Mouse (Mus musculus): ENCODE measurements around the gene Gast. TPM values are rescaled to one million over a fixed set of nuclear protein-coding genes. Genes with fewer than 3 reads are reported as not detected.
"Not testable (repeated sequence)": the region's sequence is repeated elsewhere in the genome, so short reads cannot be mapped to it uniquely, and the experiment has no call there.

The Gast gene
- not detected for total RNA-seq (2021)
- long read RNA-seq, experiment 1: 0 reads
- long read RNA-seq, experiment 2: 0 reads

DNA sequence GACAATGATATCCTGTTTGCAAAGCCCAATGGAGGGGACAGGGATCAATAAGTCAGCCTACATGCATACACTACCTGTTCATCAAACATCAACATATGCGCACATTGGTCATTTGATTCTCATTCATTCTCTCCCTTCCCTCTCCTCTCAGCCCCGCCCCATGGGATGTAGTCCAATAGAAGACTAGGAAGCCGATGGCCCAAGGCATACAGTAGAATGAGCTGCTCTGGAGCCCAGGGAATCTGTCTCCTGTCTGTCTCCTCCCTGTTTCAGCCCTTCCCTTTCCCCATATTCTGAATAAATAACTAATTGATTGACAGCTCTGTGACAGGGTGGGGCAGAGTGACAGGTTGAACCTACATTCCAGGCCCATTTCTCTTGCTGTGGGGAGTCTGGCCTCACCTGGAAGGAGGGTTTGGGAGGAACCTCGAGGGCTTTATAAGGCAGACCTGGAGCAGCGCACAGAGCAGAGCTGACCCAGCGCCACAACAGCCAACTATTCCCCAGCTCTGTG lies at the start of gene Gast:
Gene Gast, plus strand, starts transcription at position 464 of the 514 bp plus-strand sequence.
- DNase-seq: no peak

- DNase-seq: no peak
Measured at GRCm38 (mm10) chr11:100284988-100285387, 49.2 kb upstream of the Gast start.

- peak; percentile 60 to 65 for DNase-seq
Measured at GRCm38 (mm10) chr11:100287024-100287423, 47.2 kb upstream of the Gast start.

- peak; percentile 47 to 49 for DNase-seq
Measured at GRCm38 (mm10) chr11:100288942-100289341, 45.3 kb upstream of the Gast start.

GRCm38 (mm10) chr11:100290235-100290634 lies 44.0 kb upstream of the Gast start:
- DNase-seq: peak in 1 of 2 experiments; percentile 33

GRCm38 (mm10) chr11:100292884-100293283 lies 41.3 kb upstream of the Gast start:
- DNase-seq: no peak

DNA sequence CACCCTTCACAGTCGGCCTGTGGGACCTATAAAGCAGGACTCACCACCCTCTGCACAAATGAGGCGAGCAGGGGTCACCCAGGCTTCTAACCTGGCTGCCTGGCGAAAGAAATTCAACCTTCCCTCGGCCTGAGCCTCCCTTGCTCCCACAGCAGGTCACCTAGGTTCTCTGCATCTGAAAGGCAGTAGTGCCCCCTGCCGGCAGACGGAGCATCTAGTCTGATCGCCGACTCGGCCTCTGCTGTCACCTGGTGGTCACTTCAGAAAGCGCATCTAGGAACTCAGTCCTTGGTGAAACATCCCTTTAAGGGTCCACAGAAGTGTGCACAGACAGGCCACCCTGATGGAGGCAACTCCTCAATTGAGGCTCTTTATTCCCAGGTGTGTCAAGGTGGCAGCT lies 38.9 kb upstream of the Gast start:
- peak; percentile 83 to 90 for DNase-seq

- no peak for DNase-seq
Measured at GRCm38 (mm10) chr11:100297801-100298200, 36.4 kb upstream of the Gast start.

GRCm38 (mm10) chr11:100298274-100299036 lies 35.8 kb upstream of the Gast start:
- peak; percentile 85 to 87 for DNase-seq

DNA sequence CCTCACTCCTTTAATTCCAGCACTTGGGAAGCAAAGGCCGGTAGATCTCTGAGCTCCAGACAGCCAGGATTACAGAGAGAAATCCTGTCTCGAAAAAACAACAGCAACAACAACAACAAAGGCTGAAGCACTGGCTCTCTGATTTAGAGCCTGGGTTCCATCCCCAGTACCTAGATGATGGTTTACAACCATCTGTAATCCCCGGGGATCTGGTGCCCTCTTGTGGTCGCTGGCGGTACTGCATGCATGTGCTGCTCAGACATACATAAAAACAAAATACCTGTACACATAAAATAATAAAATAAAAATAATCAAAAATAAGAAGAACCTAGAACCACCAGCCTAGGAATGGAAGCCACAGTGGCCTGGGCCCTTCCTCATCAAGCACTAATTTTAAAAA lies 33.9 kb upstream of the Gast start:
- DNase-seq: peak; percentile 63 to 72

DNA sequence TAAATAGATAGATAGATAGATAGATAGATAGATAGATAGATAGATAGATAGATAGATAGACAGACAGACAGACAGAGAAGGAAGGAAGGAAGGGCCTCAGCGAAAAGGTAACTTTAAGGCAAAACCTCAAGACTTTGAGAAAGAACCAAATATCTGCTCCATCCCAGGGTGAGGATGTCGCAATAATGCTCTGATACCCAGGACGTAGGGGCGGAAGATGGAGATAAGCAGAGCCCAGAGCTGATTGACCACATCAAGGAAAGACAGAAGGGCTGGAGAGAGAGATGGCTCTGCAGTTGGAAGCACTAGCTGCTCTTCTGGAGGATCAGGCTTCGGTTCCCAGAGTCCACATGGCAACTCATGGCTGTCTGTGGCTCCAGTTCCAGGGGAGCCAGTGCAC lies 32.9 kb upstream of the Gast start:
- DNase-seq: no peak

DNA sequence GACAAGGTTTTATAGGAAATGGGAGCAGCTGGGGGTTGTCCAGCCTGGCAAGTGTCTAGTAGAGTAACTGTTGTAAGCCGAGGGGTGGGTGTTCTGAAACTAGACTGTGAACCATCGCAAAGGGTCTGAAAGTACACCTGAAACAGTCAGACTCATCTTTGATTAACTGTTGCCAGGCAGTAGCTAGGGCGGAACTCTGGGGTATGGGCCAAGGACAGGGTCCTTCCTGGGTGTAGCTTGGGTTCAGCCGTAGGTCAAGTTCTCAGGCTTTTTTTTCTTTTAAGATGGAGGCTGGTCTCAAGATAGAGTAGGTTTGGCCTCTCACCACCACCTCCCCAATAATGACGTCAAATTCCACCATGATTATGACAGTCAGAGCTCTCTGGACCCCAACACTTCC lies 26.3 kb upstream of the Gast start:
- DNase-seq: no peak

DNA sequence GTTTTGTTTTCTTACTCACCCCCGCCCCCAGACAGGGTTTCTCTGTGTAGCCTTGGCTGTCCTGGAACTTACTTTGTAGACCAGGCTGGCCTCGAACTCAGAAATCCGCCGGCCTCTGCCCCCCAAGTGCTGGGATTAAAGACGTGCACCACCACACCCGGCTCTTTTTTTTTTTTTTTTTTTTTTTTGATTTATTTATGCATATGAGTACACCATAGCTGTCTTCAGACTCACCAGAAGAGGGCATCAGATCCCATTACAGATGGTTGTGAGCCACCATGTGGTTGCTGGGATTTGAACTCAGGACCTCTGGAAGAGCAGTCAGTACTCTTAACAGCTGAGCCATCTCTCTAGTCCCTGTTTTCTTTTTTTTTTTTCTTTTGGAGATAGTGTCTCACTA lies 25.5 kb upstream of the Gast start:
- not testable (repeated sequence) for DNase-seq

GRCm38 (mm10) chr11:100311656-100312055 lies 22.6 kb upstream of the Gast start:
- DNase-seq: no peak

- DNase-seq: no peak
Measured at GRCm38 (mm10) chr11:100312096-100312679, 22.0 kb upstream of the Gast start.

DNA sequence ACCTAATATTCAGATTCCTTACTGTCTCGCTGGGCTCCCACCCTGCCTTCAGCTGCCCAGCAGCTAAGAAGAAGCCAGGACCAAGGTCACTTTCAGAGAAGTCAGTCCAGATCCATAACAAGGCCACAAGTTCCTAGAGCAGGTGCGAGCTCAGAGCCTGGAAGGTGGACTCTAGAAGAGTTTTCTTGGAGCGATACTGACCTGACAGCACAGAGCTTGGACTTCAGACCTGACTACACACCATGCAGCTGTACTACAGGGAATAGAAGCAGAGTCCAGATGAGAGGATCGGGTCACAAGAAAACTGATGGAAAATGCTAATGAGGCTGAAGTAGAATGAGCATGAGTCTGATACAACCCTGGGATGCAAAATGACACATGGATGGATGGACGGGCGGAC lies 20.8 kb upstream of the Gast start:
- no peak for DNase-seq

DNA sequence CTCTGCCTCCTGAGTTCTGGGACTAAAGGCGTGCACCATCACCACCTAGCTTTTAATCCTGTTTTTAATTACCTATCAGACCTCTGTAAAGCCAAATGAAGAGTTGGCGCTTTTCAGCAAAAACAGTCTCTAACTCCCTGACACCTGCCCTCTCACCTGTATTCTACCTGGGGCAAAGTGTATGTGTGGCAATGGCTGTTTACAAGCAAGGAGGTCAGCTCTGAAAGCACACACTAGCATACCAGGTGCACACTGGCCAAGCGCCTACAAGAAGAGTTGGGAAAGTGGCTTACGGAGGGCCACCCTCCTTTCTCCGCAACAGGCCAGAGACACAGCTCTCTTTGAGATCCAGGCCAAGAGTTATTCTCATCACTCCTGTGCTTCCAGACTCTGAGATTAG lies 18.8 kb upstream of the Gast start:
- no peak for DNase-seq

- no peak for DNase-seq
Measured at GRCm38 (mm10) chr11:100317826-100318380, 16.3 kb upstream of the Gast start.

DNA sequence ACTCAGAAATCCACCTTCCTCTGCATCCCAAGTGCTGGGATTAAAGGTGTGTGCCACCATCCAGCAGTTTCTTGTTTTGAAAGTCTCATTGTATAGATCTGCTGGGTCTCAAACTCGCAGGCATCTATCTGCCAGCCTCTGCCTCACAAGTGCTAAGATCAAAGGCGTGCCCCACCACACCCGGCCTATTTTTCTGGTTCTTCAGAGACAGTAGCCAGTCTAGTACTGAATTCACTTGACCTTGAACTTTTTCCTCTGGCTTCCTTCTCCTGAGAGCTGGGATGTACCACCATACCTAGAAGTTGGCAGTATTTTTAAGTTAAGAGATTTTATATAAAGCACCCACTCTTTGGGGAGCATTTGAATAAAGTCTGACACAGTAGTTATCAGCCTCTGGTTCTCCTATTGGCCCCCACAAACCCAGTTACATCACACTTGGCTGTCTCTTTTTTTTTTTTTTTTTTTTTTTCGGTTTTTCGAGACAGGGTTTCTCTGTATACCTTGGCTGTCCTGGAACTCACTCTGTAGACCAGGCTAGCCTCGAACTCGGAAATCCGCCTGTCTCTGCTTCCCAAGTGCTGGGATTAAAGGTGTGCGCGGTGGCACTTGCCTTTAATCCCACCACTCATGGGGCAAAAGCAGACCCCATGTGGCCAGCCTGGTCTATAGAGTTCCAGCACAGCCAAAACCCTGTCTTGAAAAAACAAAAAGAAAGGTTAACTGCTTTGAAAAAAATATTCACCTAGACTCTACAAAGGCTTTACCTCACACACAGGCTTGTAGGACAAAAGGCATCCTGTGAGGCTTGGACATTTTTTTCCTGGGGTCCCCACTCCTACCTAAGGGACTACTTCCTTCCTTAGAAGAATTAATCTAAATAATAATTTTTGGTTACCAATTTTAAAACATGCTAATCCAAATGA lies 15.4 kb upstream of the Gast start:
- no peak for DNase-seq

- DNase-seq: peak; percentile 100
Measured at GRCm38 (mm10) chr11:100319492-100320171, 14.6 kb upstream of the Gast start, which contains the start of gene Eif1. Eif1 (plus strand) TSS chr11:100319885.

GRCm38 (mm10) chr11:100320172-100320630 lies 14.0 kb upstream of the Gast start:
- peak; percentile 97 to 98 for DNase-seq
